Mouse (Mus musculus): ENCODE results near the gene Gan.

The Gan gene

GRCm38 (mm10) chr8:117252650-117253049 is 94.7 kb downstream of the Gan start:
- no peak for DNase-seq (ENCODE audit: low spot score in 2 of 2)

GRCm38 (mm10) chr8:117253390-117254269 is 95.7 kb downstream of the Gan start:
- DNase-seq (ENCODE audit: low spot score in 2 of 2), result no peak

GRCm38 (mm10) chr8:117254496-117254895 is 96.6 kb downstream of the Gan start:
- no peak for DNase-seq (ENCODE audit: low spot score in 2 of 2)

GRCm38 (mm10) chr8:117256292-117256938 is 98.5 kb downstream of the Gan start:
- peak; percentile 85 to 91 for DNase-seq (ENCODE audit: low spot score in 2 of 2)

- peak in 1 of 2 experiments; percentile 55 for DNase-seq (ENCODE audit: low spot score in 2 of 2)
Measured at GRCm38 (mm10) chr8:117257029-117257820, 99.3 kb downstream of the Gan start, which contains the start of gene Cmip. Cmip (plus strand) TSS chr8:117257064.

- peak in 1 of 2 experiments; percentile 14 for DNase-seq (ENCODE audit: low spot score in 2 of 2)
Measured at GRCm38 (mm10) chr8:117257821-117258575, 100.1 kb downstream of the Gan start.

GRCm38 (mm10) chr8:117258576-117259040 is 100.7 kb downstream of the Gan start:
- no peak for DNase-seq (ENCODE audit: low spot score in 2 of 2)

- no peak for DNase-seq (ENCODE audit: low spot score in 2 of 2)
Measured at GRCm38 (mm10) chr8:117259431-117260001, 101.6 kb downstream of the Gan start.

- no peak for DNase-seq (ENCODE audit: low spot score in 2 of 2)
Measured at GRCm38 (mm10) chr8:117260234-117260929, 102.4 kb downstream of the Gan start.

- DNase-seq (ENCODE audit: low spot score in 2 of 2), result no peak
Measured at GRCm38 (mm10) chr8:117260930-117261475, 103.1 kb downstream of the Gan start.

- no peak for DNase-seq (ENCODE audit: low spot score in 2 of 2)
Measured at GRCm38 (mm10) chr8:117261702-117262101, 103.8 kb downstream of the Gan start.

GRCm38 (mm10) chr8:117262685-117263084 is 104.8 kb downstream of the Gan start:
- DNase-seq (ENCODE audit: low spot score in 2 of 2), result no peak

- no peak for DNase-seq (ENCODE audit: low spot score in 2 of 2)
Measured at GRCm38 (mm10) chr8:117263442-117263841, 105.5 kb downstream of the Gan start.

- DNase-seq (ENCODE audit: low spot score in 2 of 2), result no peak
Measured at GRCm38 (mm10) chr8:117265079-117265478, 107.1 kb downstream of the Gan start.
